Comparison of ENCODE assay signal across 7 mouse cellular contexts in genomic region chr11:114446617-114447460, GRCm38 (mm10).
DNase-seq lines count a peak whose midpoint lies in the region; ATAC-seq lines count a peak whose summit lies in the region.

No protein-coding gene starts in this region.

- H3K4me2 ChIP-seq in heart, embryonic 12.5 days: peak overlapping the region; percentile 67

- peak; percentile 75; the same call in 1 of the 2 replicates for ATAC-seq in heart, embryonic 12.5 days (ENCODE audit: insufficient number of reproducible peaks, low FRiP score)
- peak; percentile 83 for ATAC-seq in megakaryocyte progenitor cell, adult 5-6 weeks (replicated peaks; ENCODE audit: poor library complexity)

- peaks cover 18% of the 10 kb centered on the region; the same call in 1 of the 2 replicates for H3K27me3 ChIP-seq in heart, embryonic 12.5 days (replicated peaks)

- H3K27ac ChIP-seq in heart, embryonic 12.5 days (ENCODE audit: poor library complexity, severe bottlenecking): peak overlapping the region; percentile 37

- H3K9ac ChIP-seq in heart, embryonic 12.5 days: 0 out of 2 replicates have a peak overlapping the region, but pooled peaks have one; percentile 37

- 4% methylated on average over 19 of the region's 23 CpGs for WGBS in heart, embryonic 12.5 days

- peak overlapping the region; percentile 20 for H3K4me3 ChIP-seq in heart, embryonic 12.5 days

- no peaks in the 10 kb centered on the region for H3K36me3 ChIP-seq in heart, embryonic 12.5 days

- DNase-seq in ZHBTc4 (ENCODE audit: low read depth, low spot score) (peak; percentile 26), adipocyte (ENCODE audit: low spot score) (no peak)
- peak; percentile 71 for DNase-seq in embryo, embryonic 10.5 days (ENCODE audit: low spot score)
- DNase-seq in kidney, postnatal 36 days: peak; percentile 17 to 43
- peak; percentile 50 to 60 for DNase-seq in spleen, postnatal 36 days (ENCODE audit: low spot score in 2 of 2)

- H3K4me1 ChIP-seq in heart, embryonic 12.5 days (replicated peaks): peaks cover 46% of the 10 kb centered on the region

- H3K9me3 ChIP-seq in heart, embryonic 12.5 days (replicated peaks): no peaks in the 10 kb centered on the region
